Mouse (Mus musculus): ENCODE data around the gene Mtmr11. TPM values are rescaled to one million over a fixed set of nuclear protein-coding genes. Genes with fewer than 3 reads are reported as not detected.

Gene Mtmr11
- total RNA-seq (2023) = not detected

GRCm38 (mm10) chr3:96161869-96162840 lies at the start of gene Mtmr11:
Gene Mtmr11 (plus strand): TSS chr3:96162004.

DNA sequence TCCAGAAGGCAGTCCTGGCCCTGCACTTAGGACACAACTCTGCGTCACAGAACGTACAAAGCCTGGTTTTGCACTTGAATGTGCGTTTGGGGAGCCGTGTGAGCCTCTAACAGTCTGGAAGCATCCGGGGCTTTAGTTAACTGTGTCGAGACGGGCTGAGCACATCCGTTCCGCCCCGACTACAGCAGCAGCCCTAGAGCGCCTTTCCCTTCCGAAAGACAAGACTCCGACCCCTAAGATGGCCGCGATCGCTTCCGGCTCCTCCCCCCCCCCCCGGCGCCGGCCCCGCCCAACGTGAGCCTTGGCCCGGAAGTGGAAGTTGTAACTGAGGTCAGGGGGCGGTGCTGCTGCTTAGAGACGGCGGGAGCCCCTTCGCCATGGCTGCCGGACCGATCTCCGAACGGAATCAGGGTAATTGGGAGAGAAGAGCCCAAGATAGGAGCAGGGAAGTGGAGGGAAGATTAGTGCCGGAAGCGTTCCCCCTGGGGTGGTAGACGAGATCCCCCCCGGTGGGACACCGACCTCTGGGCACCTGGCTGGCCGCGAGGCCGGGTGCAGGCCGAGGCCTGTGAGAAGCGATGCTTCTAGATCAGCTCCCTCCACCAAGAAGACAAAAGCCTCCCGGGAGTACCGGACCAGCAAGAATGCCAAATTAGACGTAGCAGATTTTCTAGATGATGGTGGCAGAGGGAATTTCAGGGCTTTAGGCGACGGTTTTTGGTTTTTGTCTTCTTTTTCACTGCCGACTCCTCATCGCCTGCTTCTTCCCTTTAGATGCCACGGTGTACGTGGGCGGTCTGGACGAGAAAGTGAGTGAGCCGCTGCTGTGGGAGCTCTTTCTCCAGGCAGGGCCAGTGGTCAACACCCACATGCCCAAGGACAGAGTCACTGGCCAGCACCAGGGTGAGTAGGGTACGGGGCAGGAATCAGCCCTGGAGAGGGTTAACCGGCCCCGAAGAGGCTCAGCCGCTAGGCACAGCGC lies 10.7 kb downstream of the Mtmr11 start, which contains the start of gene Sf3b4:
Gene Sf3b4 (plus strand): TSS at position 136 of the 982 bp plus-strand sequence.

DNA sequence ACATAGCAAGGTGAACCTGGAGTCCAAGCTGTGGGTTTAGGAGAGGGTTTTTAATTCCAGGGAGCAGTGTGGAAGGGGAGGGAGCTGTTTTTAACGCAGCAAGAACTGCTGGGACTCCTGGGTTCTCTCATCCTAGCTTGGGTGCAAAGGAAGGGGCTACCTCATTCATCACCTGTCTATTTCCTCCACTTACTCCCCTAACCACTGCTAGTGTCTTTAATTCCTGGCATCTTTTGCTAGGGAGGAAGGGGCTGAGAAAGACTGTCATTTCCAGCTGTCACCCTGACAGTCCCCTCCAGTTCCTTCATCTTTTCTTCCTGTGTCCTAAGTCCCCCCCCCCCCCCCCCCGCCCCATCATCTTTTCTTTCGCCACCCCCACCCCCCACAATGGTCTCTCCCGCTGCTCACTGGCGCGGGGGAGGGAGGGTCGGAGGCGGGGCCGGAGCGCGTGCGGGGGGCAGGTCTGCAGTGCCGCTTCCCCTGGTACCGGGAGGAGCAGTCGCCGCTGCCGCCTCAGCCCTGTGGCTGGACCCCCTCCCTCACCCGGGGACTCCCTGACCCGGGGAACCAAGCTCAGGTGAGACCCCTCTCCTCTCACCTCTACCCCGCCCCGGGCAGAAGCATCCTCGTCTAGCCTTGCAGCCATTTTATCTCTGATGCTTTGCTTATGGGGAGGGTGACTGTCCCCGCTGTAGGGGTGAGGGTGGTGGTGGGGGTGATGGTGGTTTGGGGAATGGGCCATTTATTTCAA lies 19.1 kb downstream of the Mtmr11 start, which contains the start of gene Sv2a:
Gene Sv2a (plus strand): TSS at position 425 of the 751 bp plus-strand sequence.

GRCm38 (mm10) chr3:96219661-96220130 lies 57.9 kb downstream of the Mtmr11 start, which contains the start of the genes Bola1 and Hist2h2ab:
Gene Bola1 (minus strand): TSS chr3:96219709.
Gene Hist2h2ab (plus strand): TSS chr3:96219865.

DNA sequence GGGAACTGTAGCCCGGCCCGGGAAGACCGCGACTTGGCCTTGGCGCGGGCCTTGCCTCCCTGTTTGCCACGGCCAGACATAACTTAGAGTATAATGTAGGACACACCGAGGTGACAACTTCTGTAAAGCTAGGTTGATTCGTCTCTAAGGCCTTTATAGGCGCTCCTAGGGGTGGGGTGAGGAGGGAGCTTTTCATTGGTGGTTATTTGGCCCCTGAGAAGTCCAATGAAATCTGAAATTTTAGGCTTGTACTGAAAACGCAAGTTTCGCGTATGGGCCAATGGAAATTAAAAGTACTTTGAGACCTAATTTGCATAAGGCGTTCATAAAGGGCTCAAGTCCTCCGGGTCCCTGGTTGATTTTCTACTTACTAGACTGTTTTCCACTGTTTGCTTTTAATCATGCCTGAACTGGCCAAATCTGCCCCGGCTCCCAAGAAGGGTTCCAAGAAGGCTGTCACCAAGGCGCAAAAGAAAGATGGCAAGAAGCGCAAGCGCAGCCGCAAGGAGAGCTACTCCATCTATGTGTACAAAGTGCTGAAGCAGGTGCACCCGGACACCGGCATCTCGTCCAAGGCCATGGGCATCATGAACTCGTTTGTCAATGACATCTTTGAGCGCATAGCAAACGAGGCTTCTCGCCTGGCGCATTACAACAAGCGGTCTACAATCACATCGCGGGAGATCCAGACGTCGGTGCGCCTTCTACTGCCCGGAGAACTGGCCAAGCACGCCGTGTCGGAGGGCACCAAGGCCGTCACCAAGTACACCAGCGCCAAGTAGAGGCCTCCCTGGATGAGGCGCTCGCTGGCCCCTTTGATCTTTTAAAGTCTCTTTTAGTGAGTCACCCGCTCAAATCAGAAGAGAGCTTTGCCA lies 59.2 kb downstream of the Mtmr11 start, which contains the start of the genes Hist2h2ac and Hist2h2be:
Gene Hist2h2ac (minus strand): TSS at position 116 of the 875 bp plus-strand sequence.
Gene Hist2h2be (plus strand): TSS at position 355 of the 875 bp plus-strand sequence.

Other genes starting within 250 kb of the Mtmr11 start
- gene Anp32e, start 232.8 kb upstream of the Mtmr11 start, total RNA-seq (2023) = 10 to 100 TPM; 42.7 to 46.2 TPM
- 100 to 1,000 TPM; 241 to 254 TPM for gene Plekho1, start 166.0 kb upstream of the Mtmr11 start, total RNA-seq (2023)
- gene Vps45, start 103.5 kb upstream of the Mtmr11 start, total RNA-seq (2023) = 10 to 100 TPM; 21.1 to 30.0 TPM
- gene Otud7b, start 57.5 kb upstream of the Mtmr11 start, total RNA-seq (2023) = 1 to 10 TPM; 6.0 to 6.3 TPM
- 10 to 100 TPM; 45.2 to 48.2 TPM for gene Sf3b4, start 10.3 kb downstream of the Mtmr11 start, total RNA-seq (2023)
- under 1 TPM in 1 of 2 experiments, not detected in 1; 0.24 TPM for gene Sv2a, start 19.1 kb downstream of the Mtmr11 start, total RNA-seq (2023)
- 10 to 100 TPM in 1 of 2 experiments, 1 to 10 TPM in 1; 7.4 to 11.4 TPM for gene Bola1, start 57.7 kb downstream of the Mtmr11 start, total RNA-seq (2023)
- gene Hist2h2ab, start 57.9 kb downstream of the Mtmr11 start, total RNA-seq (2023) = 1 to 10 TPM; 4.4 to 6.6 TPM
- gene Hist2h2ac, start 58.9 kb downstream of the Mtmr11 start, total RNA-seq (2023) = 100 to 1,000 TPM; 100 to 108 TPM
- 1 to 10 TPM; 3.4 to 4.3 TPM for gene Hist2h2be, start 59.1 kb downstream of the Mtmr11 start, total RNA-seq (2023)
- gene Hist2h3c2, start 77.1 kb downstream of the Mtmr11 start, total RNA-seq (2023) = 1 to 10 TPM; 2.3 to 3.4 TPM
- gene Hist2h2aa2, start 78.3 kb downstream of the Mtmr11 start, total RNA-seq (2023) = 100 to 1,000 TPM; 822 to 823 TPM
- gene Hist2h2aa1, start 83.5 kb downstream of the Mtmr11 start, total RNA-seq (2023) = 10 to 100 TPM; 11.2 to 22.3 TPM
- not detected for gene Hist2h3c1, start 84.7 kb downstream of the Mtmr11 start, total RNA-seq (2023)
- gene Hist2h4, start 101.3 kb downstream of the Mtmr11 start, total RNA-seq (2023) = 10 to 100 TPM; 33.3 to 34.7 TPM
- 100 to 1,000 TPM; 137 to 151 TPM for gene Hist2h3b, start 106.7 kb downstream of the Mtmr11 start, total RNA-seq (2023)
- gene Hist2h2bb, start 107.7 kb downstream of the Mtmr11 start, total RNA-seq (2023) = 100 to 1,000 TPM; 161 to 180 TPM
- 10 to 100 TPM; 30.3 to 40.7 TPM for gene Fcgr1, start 132.0 kb downstream of the Mtmr11 start, total RNA-seq (2023)